Mouse (Mus musculus) E14TG2a.4 (cell line): ENCODE measurements around the gene Thsd7b.
"Not testable (repeated sequence)": the region's sequence is repeated elsewhere in the genome, so short reads cannot be mapped to it uniquely, and the experiment has no call there.

Experiments used
- H3K27me3 ChIP-seq: 2 replicates; pipeline ENCODE4 v1.6.1; 2014; ENCODE audit warnings: low read length, control low read depth; ENCODE audit not compliant: insufficient read depth
- H3K36me3 ChIP-seq: 2 replicates; pipeline ENCODE4 v1.6.1; 2014; ENCODE audit warnings: low read length, control low read depth; ENCODE audit not compliant: insufficient read depth
- H3K4me1 ChIP-seq: replicated peaks from 2 replicates; pipeline ENCODE4 v1.6.1; 2014; ENCODE audit warnings: low read depth, low read length, control low read depth
- H3K4me3 ChIP-seq: replicated peaks from 2 replicates; pipeline ENCODE4 v1.5.1; 2014; ENCODE audit warnings: mild to moderate bottlenecking, low read length
- H3K9me3 ChIP-seq: 2 replicates; pipeline ENCODE4 v1.6.1; 2014; ENCODE audit warnings: low read length, control low read depth
- CTCF ChIP-seq: conservative IDR thresholded peaks from 2 replicates; pipeline ENCODE4 v1.5.1; 2014; ENCODE audit warnings: low read length
- NANOG ChIP-seq: IDR thresholded peaks from 2 replicates; pipeline ENCODE4 v1.6.1; 2014; ENCODE audit warnings: borderline replicate concordance, low read length, mixed read lengths
- POU5F1 ChIP-seq: IDR thresholded peaks from 2 replicates; pipeline ENCODE4 v1.6.1; 2014; ENCODE audit warnings: low read length, borderline replicate concordance

Thsd7b gene

DNA sequence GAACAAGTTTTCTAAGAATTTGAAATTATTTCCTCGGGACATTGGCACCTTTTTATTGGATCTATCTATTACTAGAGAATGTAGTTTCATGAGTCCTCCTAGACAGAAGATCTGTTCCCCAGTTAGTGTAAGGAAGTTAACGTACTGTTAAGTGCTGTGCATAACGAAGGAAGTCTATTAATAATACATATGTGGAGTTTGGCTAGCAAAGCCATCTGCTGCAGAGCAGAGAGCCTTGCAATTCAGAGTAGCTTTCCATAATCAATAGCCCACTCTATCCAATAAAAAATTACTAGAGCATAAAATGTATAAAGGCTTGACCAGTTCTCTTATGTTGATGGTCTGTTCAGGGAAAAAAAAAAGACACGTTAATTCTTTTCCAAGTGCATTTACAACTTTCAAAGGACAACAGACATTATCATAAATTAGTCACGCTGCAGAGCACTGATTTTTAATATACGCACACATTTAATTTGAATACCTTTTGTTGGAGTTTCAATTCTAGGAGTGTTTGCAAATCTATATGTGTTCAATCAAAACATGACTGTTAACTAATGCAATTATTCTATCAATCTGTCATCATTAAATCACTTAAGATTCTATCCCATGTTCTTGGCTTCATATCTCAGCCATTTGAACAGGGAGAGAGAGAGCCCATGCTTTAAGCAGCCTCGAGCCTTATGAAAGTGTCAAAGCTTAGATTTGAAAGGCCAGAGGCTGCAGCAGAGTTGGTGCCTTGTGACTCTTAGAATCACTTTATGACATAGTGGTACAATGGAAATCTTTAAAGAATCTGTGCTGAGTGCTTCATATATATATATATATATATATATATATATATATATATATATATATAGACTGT lies 346.6 kb downstream of the Thsd7b start:
- Histone ChIP-seq H3K9me3 (no peaks in the 10 kb centered on the region), H3K4me3 (no peak overlapping the region), H3K36me3 (no peaks in the 10 kb centered on the region), H3K4me1 (no peaks in the 10 kb centered on the region), H3K27me3 (no peaks in the 10 kb centered on the region)
- TF ChIP-seq POU5F1 (no peak), NANOG (no peak)

DNA sequence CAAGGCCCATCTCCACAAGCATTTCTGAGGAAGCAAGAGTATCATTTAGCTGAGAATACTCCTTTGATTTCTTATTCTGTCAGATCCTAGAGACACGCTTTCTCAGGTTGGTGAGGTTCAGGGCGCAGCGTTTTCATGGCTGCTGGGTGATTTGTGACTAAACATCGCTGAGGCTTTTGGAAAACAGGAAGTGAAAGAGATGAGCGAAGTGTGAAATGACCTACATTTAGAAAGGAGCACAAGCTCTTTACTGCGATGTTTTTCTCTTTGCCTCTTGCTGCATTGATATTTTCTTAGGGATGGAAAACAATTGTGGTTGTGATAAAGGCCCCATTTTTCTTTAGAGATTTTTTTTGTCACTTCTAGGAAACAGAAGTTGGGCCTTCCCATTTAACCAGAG lies 351.4 kb downstream of the Thsd7b start:
- TF ChIP-seq NANOG (no peak), CTCF (no peak), POU5F1 (no peak)

DNA sequence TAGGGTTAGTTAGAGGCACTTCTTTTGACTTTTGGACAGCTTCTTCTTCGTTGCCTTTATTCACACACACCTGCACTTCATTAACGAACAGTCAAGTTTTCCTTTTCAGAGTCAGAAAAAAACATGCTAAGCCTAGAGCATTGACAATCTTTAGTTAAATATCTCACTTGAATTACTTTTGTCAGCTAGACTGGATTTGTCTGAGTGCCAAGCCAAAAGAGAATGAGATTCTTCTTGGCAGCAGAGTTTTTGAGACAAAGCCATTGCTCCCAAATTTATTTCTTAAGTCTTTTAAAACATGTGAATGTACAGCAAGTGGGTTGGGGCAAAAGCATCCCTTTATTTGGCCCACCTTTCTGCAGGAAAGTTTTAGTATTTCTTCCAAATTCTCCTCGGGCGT lies 362.0 kb downstream of the Thsd7b start:
- H3K9me3 ChIP-seq, result no peaks in the 10 kb centered on the region
- H3K27me3 ChIP-seq, result no peaks in the 10 kb centered on the region
- TF ChIP-seq NANOG (no peak), POU5F1 (no peak), CTCF (no peak)

More for the DNA sequence above, 351.4 kb downstream of the Thsd7b start:
- Histone ChIP-seq H3K4me1 (no peaks in the 10 kb centered on the region), H3K9me3 (no peaks in the 10 kb centered on the region), H3K4me3 (no peak overlapping the region), H3K27me3 (no peaks in the 10 kb centered on the region), H3K36me3 (no peaks in the 10 kb centered on the region)

GRCm38 (mm10) chr1:129644252-129644861 lies 371.3 kb downstream of the Thsd7b start:
- Histone ChIP-seq H3K36me3 (no peaks in the 10 kb centered on the region), H3K4me3 (no peak overlapping the region), H3K27me3 (no peaks in the 10 kb centered on the region), H3K9me3 (no peaks in the 10 kb centered on the region), H3K4me1 (no peaks in the 10 kb centered on the region)
- TF ChIP-seq CTCF, result no peak
- TF ChIP-seq NANOG, result no peak
- TF ChIP-seq POU5F1, result no peak

More for the DNA sequence above, 362.0 kb downstream of the Thsd7b start:
- H3K36me3 ChIP-seq, result no peaks in the 10 kb centered on the region
- no peak overlapping the region for H3K4me3 ChIP-seq
- no peaks in the 10 kb centered on the region for H3K4me1 ChIP-seq

- not testable (repeated sequence) for H3K27me3 ChIP-seq, H3K4me3 ChIP-seq, H3K36me3 ChIP-seq, H3K4me1 ChIP-seq, H3K9me3 ChIP-seq
Measured at GRCm38 (mm10) chr1:129651448-129651847, 378.3 kb downstream of the Thsd7b start.

DNA sequence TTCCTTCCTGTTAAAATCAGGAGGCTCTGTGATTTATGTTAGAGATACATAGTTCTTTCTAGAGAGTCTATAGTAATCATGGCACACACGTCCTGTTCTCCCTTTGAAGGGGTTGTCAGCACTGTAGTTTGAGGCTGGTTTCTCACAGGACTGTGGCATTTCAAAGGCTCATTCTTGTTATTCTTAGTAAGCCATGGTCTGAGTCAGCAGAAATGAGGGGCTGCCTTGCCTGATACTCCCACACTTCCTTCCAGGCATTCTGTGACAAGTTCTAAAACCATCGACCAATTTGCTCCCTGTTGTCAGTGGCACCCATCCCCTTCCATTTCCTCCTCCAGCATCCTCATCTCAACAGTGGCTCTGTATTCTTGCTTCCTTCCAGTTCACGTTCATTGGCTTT lies 384.9 kb downstream of the Thsd7b start:
- no peaks in the 10 kb centered on the region for H3K36me3 ChIP-seq
- no peaks in the 10 kb centered on the region for H3K9me3 ChIP-seq
- H3K27me3 ChIP-seq, result no peaks in the 10 kb centered on the region
- no peak for TF ChIP-seq NANOG
- no peak for TF ChIP-seq POU5F1
- TF ChIP-seq CTCF, result no peak
- no peak overlapping the region for H3K4me3 ChIP-seq
- no peaks in the 10 kb centered on the region for H3K4me1 ChIP-seq

DNA sequence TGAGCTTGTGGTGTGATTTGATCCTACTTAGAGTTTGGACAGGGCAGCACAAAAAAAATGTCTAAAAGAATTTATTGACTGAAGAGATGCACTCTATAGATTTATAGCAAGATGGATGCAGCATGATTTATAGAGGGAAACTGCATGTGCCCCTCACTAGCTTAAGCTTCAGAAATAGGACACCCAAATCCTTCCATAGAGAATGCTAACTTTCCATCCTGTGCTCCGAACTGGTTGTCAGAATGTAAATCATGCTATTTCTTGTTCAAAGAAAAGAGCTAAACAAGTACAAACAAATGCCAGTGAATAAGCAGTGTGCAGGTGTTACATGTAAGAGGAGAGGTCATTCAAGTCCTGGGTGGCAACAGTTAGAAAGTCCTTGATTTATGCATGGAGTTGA lies 402.8 kb downstream of the Thsd7b start:
- Histone ChIP-seq H3K27me3 (no peaks in the 10 kb centered on the region), H3K4me3 (no peak overlapping the region), H3K36me3 (no peaks in the 10 kb centered on the region), H3K4me1 (no peaks in the 10 kb centered on the region), H3K9me3 (no peaks in the 10 kb centered on the region)
- TF ChIP-seq NANOG (no peak), POU5F1 (no peak), CTCF (no peak)

- no peaks in the 10 kb centered on the region for H3K36me3 ChIP-seq
Measured at GRCm38 (mm10) chr1:129678851-129679250, 405.7 kb downstream of the Thsd7b start.

DNA sequence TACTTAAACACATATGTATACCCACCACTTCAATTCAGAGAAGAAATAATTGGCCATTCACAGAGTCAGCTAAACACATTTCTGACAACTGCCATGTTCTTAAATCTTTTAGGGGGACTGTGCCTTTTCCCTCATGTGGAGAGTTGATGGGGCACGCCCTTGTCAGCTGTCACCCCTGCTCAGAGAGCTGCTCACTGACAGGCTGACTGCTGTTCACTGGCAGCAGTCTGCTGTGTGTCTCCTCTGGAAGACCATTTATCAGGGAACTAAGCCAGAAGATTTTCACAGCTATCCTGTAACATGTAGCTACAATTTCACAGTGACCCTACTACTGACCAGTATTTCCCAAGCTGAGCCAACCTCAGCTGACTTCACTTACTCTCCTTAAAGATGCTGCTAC lies 432.6 kb downstream of the Thsd7b start:
- Histone ChIP-seq H3K27me3 (no peaks in the 10 kb centered on the region), H3K36me3 (no peaks in the 10 kb centered on the region), H3K9me3 (peaks cover 23% of the 10 kb centered on the region), H3K4me1 (no peaks in the 10 kb centered on the region), H3K4me3 (no peak overlapping the region)
- TF ChIP-seq NANOG (no peak), POU5F1 (no peak), CTCF (no peak)

More at GRCm38 (mm10) chr1:129678851-129679250, 405.7 kb downstream of the Thsd7b start:
- no peak overlapping the region for H3K4me3 ChIP-seq
- no peaks in the 10 kb centered on the region for H3K4me1 ChIP-seq
- no peaks in the 10 kb centered on the region for H3K9me3 ChIP-seq
- no peaks in the 10 kb centered on the region for H3K27me3 ChIP-seq
- TF ChIP-seq POU5F1, result no peak
- TF ChIP-seq NANOG, result no peak
- TF ChIP-seq CTCF, result no peak
